Mouse (Mus musculus): ENCODE results near the gene Adra2c. TPM values are rescaled to one million over a fixed set of nuclear protein-coding genes. Genes with fewer than 3 reads are reported as not detected.

Gene Adra2c
- 0.89 and 0.94 TPM in 2 replicates for polyA plus RNA-seq (2014; fragmentation: Nextera tagmentation; extraction: Ambion mirVana)

- Histone ChIP-seq H3K4me3 (ENCODE audit: low read depth, low read length) (peak within 1 kb of the TSS; percentile 43), H3K4me2 (ENCODE audit: low read length) (peak within 1 kb of the TSS; percentile 74), H3K4me1 (ENCODE audit: control insufficient read depth, insufficient read depth, low read length) (no peaks in the 10 kb centered on the region), H3K9ac (ENCODE audit: low read length) (peak within 1 kb of the TSS; percentile 53), H3K27me3 (replicated peaks; ENCODE audit: control insufficient read depth, insufficient read depth, low read length) (peaks cover 63% of the 10 kb centered on the region), H3K36me3 (ENCODE audit: control insufficient read depth, insufficient read depth, low read length) (no peaks in the 10 kb centered on the region), H3K9me3 (replicated peaks; ENCODE audit: control insufficient read depth, low read length) (no peaks in the 10 kb centered on the region), H3K27ac (ENCODE audit: low read depth, low read length) (no peak within 1 kb of the TSS)
- no peak for ATAC-seq
- WGBS, result 46% methylated on average over 3 of the region's 3 CpGs
- no peak for DNase-seq (ENCODE audit: low spot score)
Measured at GRCm38 (mm10) chr5:35278019-35278418, at the start of gene Adra2c. TSS of gene Adra2c (plus strand) at chr5:35278319.

GRCm38 (mm10) chr5:35233142-35233541 lies 45.0 kb upstream of the Adra2c start:
- H3K4me1 ChIP-seq (ENCODE audit: control insufficient read depth, insufficient read depth, low read length), result no peaks in the 10 kb centered on the region
- WGBS, result 85% methylated on average over 4 of the region's 4 CpGs
- H3K27me3 ChIP-seq (replicated peaks; ENCODE audit: control insufficient read depth, insufficient read depth, low read length), result no peaks in the 10 kb centered on the region
- H3K36me3 ChIP-seq (ENCODE audit: control insufficient read depth, insufficient read depth, low read length), result no peaks in the 10 kb centered on the region
- no peak overlapping the region for H3K9ac ChIP-seq (ENCODE audit: low read length)
- no peaks in the 10 kb centered on the region for H3K9me3 ChIP-seq (replicated peaks; ENCODE audit: control insufficient read depth, low read length)
- H3K4me3 ChIP-seq (ENCODE audit: low read depth, low read length), result no peak overlapping the region
- H3K27ac ChIP-seq (ENCODE audit: low read depth, low read length), result no peak overlapping the region
- no peak for DNase-seq (ENCODE audit: low spot score)
- H3K4me2 ChIP-seq (ENCODE audit: low read length), result no peak overlapping the region
- no peak for ATAC-seq

DNA sequence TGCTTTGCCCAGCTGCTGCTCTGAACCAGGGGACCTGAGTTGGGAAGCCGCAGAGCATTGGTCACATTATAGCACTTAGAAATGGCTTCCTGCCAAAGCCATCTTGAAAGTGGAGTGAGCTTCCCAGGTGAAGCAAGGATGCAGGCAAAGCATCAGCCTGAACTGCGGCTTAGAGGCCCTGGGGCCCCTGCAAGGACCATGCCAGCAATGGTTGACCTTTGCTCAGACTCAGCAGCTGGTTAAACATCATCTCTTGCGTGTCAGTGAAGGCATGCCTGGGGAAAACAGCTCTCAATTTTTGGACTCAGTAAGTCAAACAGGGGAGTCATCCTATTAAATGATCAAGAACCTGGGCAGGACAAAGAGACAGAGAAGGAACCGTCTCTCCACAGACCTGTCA lies 40.4 kb upstream of the Adra2c start:
- WGBS, result 91% methylated on average over 4 of the region's 4 CpGs
- Histone ChIP-seq H3K9me3 (replicated peaks; ENCODE audit: control insufficient read depth, low read length) (no peaks in the 10 kb centered on the region), H3K4me3 (ENCODE audit: low read depth, low read length) (no peak overlapping the region), H3K4me2 (ENCODE audit: low read length) (no peak overlapping the region), H3K4me1 (ENCODE audit: control insufficient read depth, insufficient read depth, low read length) (no peaks in the 10 kb centered on the region), H3K27me3 (replicated peaks; ENCODE audit: control insufficient read depth, insufficient read depth, low read length) (no peaks in the 10 kb centered on the region), H3K27ac (ENCODE audit: low read depth, low read length) (no peak overlapping the region), H3K36me3 (ENCODE audit: control insufficient read depth, insufficient read depth, low read length) (no peaks in the 10 kb centered on the region), H3K9ac (ENCODE audit: low read length) (no peak overlapping the region)
- no peak for DNase-seq (ENCODE audit: low spot score)
- no peak for ATAC-seq

DNA sequence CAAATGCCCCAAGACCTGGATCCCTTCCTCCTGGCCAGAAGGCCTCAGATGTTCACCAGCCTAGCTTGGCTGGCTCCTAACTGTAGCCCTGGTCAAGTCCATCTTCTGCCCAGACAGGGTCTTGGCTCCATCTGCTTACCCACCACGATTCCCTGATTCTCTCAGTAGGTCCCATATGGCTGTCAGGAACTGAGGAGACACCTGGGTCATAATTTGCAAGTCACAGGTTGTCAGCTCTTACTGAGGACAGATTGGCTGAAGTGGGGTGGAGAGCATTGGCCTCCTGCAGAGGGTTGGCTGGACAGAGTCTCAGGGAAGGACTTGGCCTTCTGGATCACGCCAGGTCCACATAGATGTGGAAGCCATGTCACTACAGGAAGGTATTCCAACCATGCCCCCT lies 39.5 kb upstream of the Adra2c start:
- no peak overlapping the region for H3K4me3 ChIP-seq (ENCODE audit: low read depth, low read length)
- no peaks in the 10 kb centered on the region for H3K4me1 ChIP-seq (ENCODE audit: control insufficient read depth, insufficient read depth, low read length)
- no peaks in the 10 kb centered on the region for H3K27me3 ChIP-seq (replicated peaks; ENCODE audit: control insufficient read depth, insufficient read depth, low read length)
- H3K27ac ChIP-seq (ENCODE audit: low read depth, low read length), result no peak overlapping the region
- WGBS, result 76% methylated on average over 2 of the region's 2 CpGs
- ATAC-seq, result no peak
- no peak overlapping the region for H3K4me2 ChIP-seq (ENCODE audit: low read length)
- no peak overlapping the region for H3K9ac ChIP-seq (ENCODE audit: low read length)
- H3K9me3 ChIP-seq (replicated peaks; ENCODE audit: control insufficient read depth, low read length), result no peaks in the 10 kb centered on the region
- H3K36me3 ChIP-seq (ENCODE audit: control insufficient read depth, insufficient read depth, low read length), result no peaks in the 10 kb centered on the region
- no peak for DNase-seq (ENCODE audit: low spot score)

DNA sequence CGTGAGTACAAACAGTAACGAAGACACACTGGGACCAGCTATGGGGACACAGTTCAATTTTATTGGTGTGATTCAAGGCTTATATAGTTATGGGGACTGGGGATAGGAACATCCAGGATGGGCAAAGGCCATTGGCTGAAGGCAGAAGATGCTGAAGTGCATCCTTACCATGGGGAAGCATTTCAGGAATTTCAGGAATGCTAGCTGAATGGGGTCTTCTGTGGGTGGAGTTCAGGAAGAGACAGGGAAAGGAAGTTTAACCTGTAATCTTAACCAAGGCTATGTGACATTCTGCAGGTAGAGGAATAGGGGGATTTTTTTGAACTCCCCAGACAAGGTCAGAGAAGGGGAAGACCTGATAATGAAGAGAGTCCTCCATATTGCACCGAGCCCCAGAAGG lies 36.6 kb upstream of the Adra2c start:
- Histone ChIP-seq H3K4me3 (ENCODE audit: low read depth, low read length) (no peak overlapping the region), H3K4me2 (ENCODE audit: low read length) (no peak overlapping the region), H3K27ac (ENCODE audit: low read depth, low read length) (no peak overlapping the region), H3K9ac (ENCODE audit: low read length) (no peak overlapping the region), H3K9me3 (replicated peaks; ENCODE audit: control insufficient read depth, low read length) (no peaks in the 10 kb centered on the region), H3K36me3 (ENCODE audit: control insufficient read depth, insufficient read depth, low read length) (no peaks in the 10 kb centered on the region), H3K4me1 (ENCODE audit: control insufficient read depth, insufficient read depth, low read length) (peaks cover 6% of the 10 kb centered on the region), H3K27me3 (replicated peaks; ENCODE audit: control insufficient read depth, insufficient read depth, low read length) (no peaks in the 10 kb centered on the region)
- ATAC-seq, result no peak
- WGBS, result 72% methylated on average over 3 of the region's 3 CpGs
- no peak for DNase-seq (ENCODE audit: low spot score)

DNA sequence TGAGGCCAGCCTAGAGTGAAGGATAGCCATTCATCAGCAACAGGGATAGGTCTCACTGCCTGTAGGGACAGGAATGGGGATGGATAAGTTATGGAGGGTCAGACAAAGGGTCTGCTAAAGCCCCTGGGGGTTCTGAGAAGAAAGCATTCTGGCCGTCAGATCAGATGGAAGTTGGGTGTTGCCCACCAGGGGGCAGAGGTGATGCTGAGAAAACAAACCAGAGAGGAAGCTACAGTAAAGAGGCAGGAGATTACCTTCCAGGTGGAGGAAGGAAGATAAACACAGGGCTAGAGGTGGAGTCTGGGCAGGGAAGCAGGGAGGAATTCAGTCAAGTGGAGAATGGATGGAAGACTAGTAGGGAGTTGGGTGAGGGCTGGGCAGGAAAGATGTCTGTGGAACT lies 33.9 kb upstream of the Adra2c start:
- H3K4me1 ChIP-seq (ENCODE audit: control insufficient read depth, insufficient read depth, low read length), result peaks cover 6% of the 10 kb centered on the region
- no peaks in the 10 kb centered on the region for H3K27me3 ChIP-seq (replicated peaks; ENCODE audit: control insufficient read depth, insufficient read depth, low read length)
- H3K27ac ChIP-seq (ENCODE audit: low read depth, low read length), result no peak overlapping the region
- H3K4me3 ChIP-seq (ENCODE audit: low read depth, low read length), result no peak overlapping the region
- DNase-seq (ENCODE audit: low spot score) (peak; percentile 28), ATAC-seq (no peak)
- H3K36me3 ChIP-seq (ENCODE audit: control insufficient read depth, insufficient read depth, low read length), result no peaks in the 10 kb centered on the region
- H3K4me2 ChIP-seq (ENCODE audit: low read length), result no peak overlapping the region
- no peaks in the 10 kb centered on the region for H3K9me3 ChIP-seq (replicated peaks; ENCODE audit: control insufficient read depth, low read length)
- no peak overlapping the region for H3K9ac ChIP-seq (ENCODE audit: low read length)
- 6% methylated on average over 1 of the region's 1 CpGs for WGBS

DNA sequence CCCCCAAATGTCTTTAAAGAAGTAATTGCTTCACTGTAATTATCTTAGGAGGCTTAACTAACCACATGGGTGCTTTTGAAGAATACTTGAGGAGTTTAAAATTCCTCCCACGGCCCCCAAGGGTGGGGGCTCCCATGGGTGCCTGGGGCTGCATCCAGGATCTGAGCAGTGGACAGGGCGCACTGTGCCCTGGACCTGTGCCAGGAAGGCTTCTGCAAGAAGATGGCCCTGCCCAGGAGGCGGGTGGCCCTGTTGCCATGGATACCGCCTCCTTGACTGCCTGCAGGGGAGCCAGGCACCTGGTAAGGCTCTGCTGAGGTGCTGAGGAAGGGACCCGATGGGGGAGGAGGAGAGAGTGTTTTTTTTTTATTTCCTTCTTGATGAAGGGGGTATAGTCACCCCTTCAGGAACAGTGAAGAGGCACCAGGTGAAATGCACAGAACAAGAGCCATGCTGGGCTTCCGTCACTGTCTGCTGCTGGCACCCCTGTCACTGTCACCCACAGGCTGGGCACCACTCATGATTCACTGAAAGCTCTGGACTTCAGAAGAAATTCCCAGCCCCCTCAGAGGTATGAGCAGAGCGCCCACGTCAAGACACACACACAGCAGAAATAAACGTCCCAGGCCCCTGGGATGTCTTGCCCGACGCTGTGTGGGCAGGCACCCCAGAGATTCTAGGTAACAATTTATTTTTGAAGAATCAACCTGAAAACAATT lies 32.4 kb upstream of the Adra2c start:
- H3K4me2 ChIP-seq (ENCODE audit: low read length), result no peak overlapping the region
- H3K9ac ChIP-seq (ENCODE audit: low read length), result no peak overlapping the region
- no peaks in the 10 kb centered on the region for H3K36me3 ChIP-seq (ENCODE audit: control insufficient read depth, insufficient read depth, low read length)
- WGBS, result 46% methylated on average over 11 of the region's 11 CpGs
- H3K9me3 ChIP-seq (replicated peaks; ENCODE audit: control insufficient read depth, low read length), result no peaks in the 10 kb centered on the region
- no peak for ATAC-seq
- peak; percentile 58 for DNase-seq (ENCODE audit: low spot score)
- no peak overlapping the region for H3K4me3 ChIP-seq (ENCODE audit: low read depth, low read length)
- H3K27ac ChIP-seq (ENCODE audit: low read depth, low read length), result no peak overlapping the region
- no peaks in the 10 kb centered on the region for H3K27me3 ChIP-seq (replicated peaks; ENCODE audit: control insufficient read depth, insufficient read depth, low read length)
- peaks cover 6% of the 10 kb centered on the region for H3K4me1 ChIP-seq (ENCODE audit: control insufficient read depth, insufficient read depth, low read length)

- WGBS, result 43% methylated on average over 5 of the region's 5 CpGs
- Histone ChIP-seq H3K4me1 (ENCODE audit: control insufficient read depth, insufficient read depth, low read length) (no peaks in the 10 kb centered on the region; the same call in 1 of the 2 replicates), H3K9me3 (replicated peaks; ENCODE audit: control insufficient read depth, low read length) (no peaks in the 10 kb centered on the region), H3K36me3 (ENCODE audit: control insufficient read depth, insufficient read depth, low read length) (no peaks in the 10 kb centered on the region), H3K27ac (ENCODE audit: low read depth, low read length) (no peak overlapping the region), H3K9ac (ENCODE audit: low read length) (no peak overlapping the region), H3K4me3 (ENCODE audit: low read depth, low read length) (no peak overlapping the region), H3K4me2 (ENCODE audit: low read length) (no peak overlapping the region), H3K27me3 (replicated peaks; ENCODE audit: control insufficient read depth, insufficient read depth, low read length) (no peaks in the 10 kb centered on the region)
- DNase-seq (ENCODE audit: low spot score), result peak; percentile 33
- ATAC-seq, result no peak
Measured at GRCm38 (mm10) chr5:35254964-35255716, 23.0 kb upstream of the Adra2c start.

DNA sequence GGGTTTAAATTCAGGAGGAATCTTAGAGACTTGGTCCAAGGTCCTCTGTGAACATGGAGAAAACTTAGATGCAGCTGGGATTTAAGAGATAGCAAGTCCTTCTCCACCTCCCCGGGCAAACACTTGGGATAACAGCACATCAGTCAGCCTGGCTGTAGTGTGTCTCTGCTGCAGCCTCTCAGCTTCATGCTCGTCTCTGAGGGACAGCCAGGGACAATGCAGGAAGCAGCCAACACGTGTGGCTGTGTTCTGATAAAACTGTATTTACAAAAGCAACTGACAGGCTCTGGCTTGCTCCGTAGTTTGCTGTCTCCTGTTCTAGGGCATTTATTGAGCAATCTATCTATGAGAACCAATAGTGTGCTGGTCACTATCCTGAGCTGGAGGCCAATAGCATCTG lies 14.4 kb upstream of the Adra2c start:
- no peak for DNase-seq (ENCODE audit: low spot score)
- 73% methylated on average over 4 of the region's 4 CpGs for WGBS

More for the DNA sequence above, 14.4 kb upstream of the Adra2c start:
- H3K9me3 ChIP-seq (replicated peaks; ENCODE audit: control insufficient read depth, low read length), result no peaks in the 10 kb centered on the region
- no peak overlapping the region for H3K4me3 ChIP-seq (ENCODE audit: low read depth, low read length)
- no peak overlapping the region for H3K4me2 ChIP-seq (ENCODE audit: low read length)
- H3K4me1 ChIP-seq (ENCODE audit: control insufficient read depth, insufficient read depth, low read length), result peaks cover 10% of the 10 kb centered on the region
- H3K36me3 ChIP-seq (ENCODE audit: control insufficient read depth, insufficient read depth, low read length), result no peaks in the 10 kb centered on the region
- ATAC-seq, result no peak
- H3K27ac ChIP-seq (ENCODE audit: low read depth, low read length), result no peak overlapping the region
- 0 out of 2 replicates have a peak, but pooled peaks cover 3% of the 10 kb centered on the region for H3K27me3 ChIP-seq (replicated peaks; ENCODE audit: control insufficient read depth, insufficient read depth, low read length)
- H3K9ac ChIP-seq (ENCODE audit: low read length), result no peak overlapping the region

Data from forebrain, embryonic 14.5 days (tissue).